21 mouse cellular contexts compared by ENCODE assay signal in genomic region chr7:45767500-45767899, GRCm38 (mm10). TPM values are rescaled to one million over a fixed set of nuclear protein-coding genes. Genes with fewer than 3 reads are reported as not detected.
"Had no signal": no experiment of that assay in that cellular context is flagged by ENCODE, and none has a peak within 500 bp of the region (broad histone marks: within the 10 kb centered on the region; RNA-seq: fewer than 3 reads in every experiment).

No protein-coding gene starts in this region.

- H3K36me3 ChIP-seq: kidney, embryonic 15.5 days; limb, embryonic 12.5 days; liver, embryonic 13.5 days; midbrain, embryonic 13.5 days had no signal

- DNase-seq: kidney, adult 11 months; kidney, postnatal 4 days; liver; liver, embryonic 13.5 days; lung, adult 2 months; right cerebral cortex, adult 18-20 months; right cerebral cortex, postnatal 25 days; spleen, adult 18-20 months; thymus, adult 2 months; thymus, postnatal 25 days had no signal

- H3K9me3 ChIP-seq: kidney, embryonic 15.5 days; liver, embryonic 13.5 days; midbrain, embryonic 13.5 days had no signal

- H3K4me3 ChIP-seq: kidney, embryonic 15.5 days; layer of hippocampus, adult 2 months; limb, embryonic 12.5 days; liver, embryonic 13.5 days; midbrain, embryonic 13.5 days had no signal

- H3K4me1 ChIP-seq: limb, embryonic 12.5 days; liver, embryonic 13.5 days; midbrain, embryonic 13.5 days had no signal

- ATAC-seq: midbrain, embryonic 13.5 days had no signal

- H3K27ac ChIP-seq: kidney, embryonic 15.5 days; layer of hippocampus, adult 2 months; limb, embryonic 12.5 days; liver, embryonic 13.5 days; midbrain, embryonic 13.5 days had no signal

- H3K4me2 ChIP-seq: limb, embryonic 12.5 days; liver, embryonic 13.5 days; midbrain, embryonic 13.5 days had no signal

- H3K27me3 ChIP-seq: kidney, embryonic 15.5 days; limb, embryonic 12.5 days; midbrain, embryonic 13.5 days had no signal

- H3K9ac ChIP-seq: kidney, embryonic 15.5 days; limb, embryonic 12.5 days; liver, embryonic 13.5 days; midbrain, embryonic 13.5 days had no signal

RNA-seq across cellular contexts. Expression of gene Lmtk3, which starts 16.0 kb away (rescaled TPM):
- polyA plus RNA-seq: liver, embryonic 13.5 days had no signal

RNA-seq across cellular contexts. Expression of gene Spaca4, which starts 41.9 kb away (rescaled TPM):
- total RNA-seq: layer of hippocampus, adult 2 months; layer of hippocampus, postnatal 10 days; left cerebral cortex, postnatal 36 days; megakaryocyte progenitor cell, adult 5-6 weeks; midbrain, postnatal 0 days had no signal
- polyA plus RNA-seq: kidney, embryonic 15.5 days; limb, embryonic 12.5 days; liver, embryonic 13.5 days; lung, adult 2 months; midbrain, embryonic 13.5 days; midbrain, postnatal 0 days; neural tube, embryonic 14.5 days; stomach, embryonic 14.5 days; thymus, adult 2 months; urinary bladder, adult 2 months had no signal

RNA-seq across cellular contexts. Expression of gene Fam83e, which starts 46.5 kb away (rescaled TPM):
- total RNA-seq: left cerebral cortex, postnatal 36 days; midbrain, postnatal 0 days had no signal
